Mouse (Mus musculus) cerebellum, adult 11 months (tissue): ENCODE results near the gene Sectm1a.
"Not testable (repeated sequence)": the region's sequence is repeated elsewhere in the genome, so short reads cannot be mapped to it uniquely, and the experiment has no call there.

Source experiments
- DNase-seq: peaks from one replicate; pipeline ENCODE4 v3.0.0; 2022

Sectm1a gene

DNA sequence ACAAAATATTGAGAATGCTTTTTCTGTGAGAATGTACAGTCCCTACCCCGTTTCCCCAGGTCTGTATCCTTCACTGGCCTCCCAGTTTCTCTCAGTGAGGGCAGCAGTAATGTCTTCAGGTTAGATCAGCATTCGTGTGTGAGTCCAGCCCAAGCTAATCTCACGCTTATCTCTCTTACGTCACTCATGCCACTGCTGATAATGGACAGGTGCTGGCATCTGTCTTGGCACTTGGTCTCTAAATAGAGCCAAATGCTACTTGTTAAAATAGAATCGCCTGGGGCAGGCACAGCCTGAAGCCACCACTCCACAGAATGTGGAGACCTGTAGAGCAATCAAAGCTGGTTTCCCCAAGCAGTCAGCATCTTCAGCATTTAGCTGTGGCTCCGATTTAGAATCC, 8.0 kb upstream of the Sectm1a start:
- DNase-seq = no peak

GRCm38 (mm10) chr11:121086296-121086695, 5.3 kb upstream of the Sectm1a start:
- DNase-seq = no peak

DNA sequence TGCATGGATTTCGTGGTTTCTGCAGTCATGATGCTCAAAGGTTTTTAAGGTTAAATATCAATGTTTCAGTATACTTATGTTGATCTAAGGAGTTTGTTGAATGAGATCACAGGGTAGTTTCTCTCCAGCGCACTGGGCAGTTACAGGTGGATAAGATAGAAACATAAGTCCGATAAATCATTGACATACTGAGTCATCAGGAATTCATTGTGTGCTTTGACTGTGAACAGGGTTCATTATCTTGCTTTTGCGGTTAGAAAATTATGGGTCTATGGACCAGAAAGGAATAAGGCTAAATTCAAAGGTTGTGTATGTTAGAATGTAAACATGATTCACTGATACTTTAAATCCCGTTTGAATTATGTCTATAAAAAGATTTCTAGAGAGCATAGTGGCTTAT, 4.2 kb upstream of the Sectm1a start:
- no peak for DNase-seq

DNA sequence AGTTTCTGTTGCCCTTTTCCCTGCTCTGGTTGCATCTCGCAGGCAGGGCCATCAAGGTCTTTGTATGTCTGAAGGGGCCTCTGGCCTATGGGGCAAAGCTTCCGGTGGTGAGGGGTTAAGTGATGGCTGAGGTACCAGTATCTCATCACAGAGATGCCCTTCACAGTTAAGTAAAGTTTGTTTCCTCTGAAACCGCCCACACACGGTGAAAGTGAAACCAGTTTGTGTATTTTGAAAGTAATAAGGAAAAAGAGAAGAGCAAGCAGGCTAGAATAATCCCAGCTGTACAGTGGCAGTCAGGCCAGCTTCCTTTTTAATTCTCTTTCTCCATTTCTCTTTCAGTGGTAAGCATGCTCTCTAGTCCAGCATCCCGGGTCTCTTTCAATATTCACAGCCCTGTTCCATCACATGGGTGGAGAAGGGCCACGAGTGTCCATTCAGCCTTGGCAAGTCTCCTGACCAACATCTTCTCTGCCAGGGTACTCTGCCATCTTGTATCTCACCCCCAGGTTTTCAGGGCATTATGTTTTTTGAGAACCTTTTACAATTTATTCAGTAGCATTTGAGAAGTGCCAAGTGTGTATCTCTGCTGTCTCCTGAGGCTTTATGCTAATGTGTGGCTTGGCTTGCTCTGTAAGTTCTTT, 2.0 kb upstream of the Sectm1a start:
- no peak for DNase-seq

DNA sequence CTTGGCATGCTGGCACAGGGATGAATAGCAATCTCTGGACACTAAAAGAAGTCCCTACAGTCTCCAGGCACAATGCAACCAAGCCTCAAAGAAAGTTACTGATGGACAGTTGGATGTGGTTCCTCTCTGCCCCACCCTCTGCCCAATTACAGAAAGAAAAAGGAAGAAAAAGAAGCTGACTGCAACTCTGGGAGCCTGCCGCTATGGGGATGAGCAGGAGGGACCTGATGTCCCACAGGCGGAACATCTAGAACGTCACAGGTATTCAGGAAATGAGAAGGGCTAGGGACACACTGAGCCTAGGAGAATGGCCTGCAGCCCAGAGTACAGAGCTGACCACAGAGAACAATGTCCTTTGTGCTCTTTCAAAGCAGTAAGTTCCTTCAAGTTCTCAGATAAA, 1.2 kb upstream of the Sectm1a start:
- no peak for DNase-seq

DNA sequence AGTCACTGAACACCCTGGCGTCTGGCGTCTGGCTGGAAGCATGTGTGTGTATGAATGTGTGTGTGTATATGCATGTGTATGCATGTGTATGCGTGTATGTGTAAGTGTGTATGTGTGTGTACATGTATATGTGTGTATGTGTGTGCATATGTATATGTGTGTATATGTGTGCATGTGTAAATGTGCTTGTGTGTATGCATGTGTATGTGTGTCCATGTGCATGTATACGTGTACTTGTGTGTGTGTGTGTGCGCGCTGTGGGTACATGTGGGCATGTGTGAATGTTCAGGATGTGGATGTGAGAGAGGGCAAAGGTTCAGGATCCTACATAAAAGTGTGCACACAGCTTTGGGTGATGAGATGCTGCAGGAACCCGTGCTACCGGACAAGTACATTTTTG, 690 bp downstream of the Sectm1a start:
- DNase-seq = no peak

DNA sequence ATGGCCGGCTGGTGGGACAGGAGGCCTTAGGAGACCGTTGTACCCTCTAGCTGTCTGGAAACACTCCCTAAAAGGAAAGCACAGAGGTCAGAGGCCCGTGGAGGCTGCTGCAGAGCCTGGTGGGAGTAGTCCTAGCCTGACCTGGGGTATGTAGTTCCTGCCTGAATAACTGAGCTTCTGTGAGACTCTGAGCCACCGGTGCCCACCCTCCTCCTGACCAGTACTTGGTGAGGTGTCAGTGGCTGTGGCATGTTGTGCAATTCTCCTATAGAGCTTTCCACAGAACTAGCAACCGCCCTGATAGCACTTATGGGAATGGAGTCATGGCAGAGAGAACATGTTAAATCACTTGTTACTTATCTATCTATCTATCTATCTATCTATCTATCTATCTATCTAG, 5.4 kb downstream of the Sectm1a start:
- DNase-seq = no peak

GRCm38 (mm10) chr11:121069662-121070061, 11.4 kb downstream of the Sectm1a start:
- not testable (repeated sequence) for DNase-seq

DNA sequence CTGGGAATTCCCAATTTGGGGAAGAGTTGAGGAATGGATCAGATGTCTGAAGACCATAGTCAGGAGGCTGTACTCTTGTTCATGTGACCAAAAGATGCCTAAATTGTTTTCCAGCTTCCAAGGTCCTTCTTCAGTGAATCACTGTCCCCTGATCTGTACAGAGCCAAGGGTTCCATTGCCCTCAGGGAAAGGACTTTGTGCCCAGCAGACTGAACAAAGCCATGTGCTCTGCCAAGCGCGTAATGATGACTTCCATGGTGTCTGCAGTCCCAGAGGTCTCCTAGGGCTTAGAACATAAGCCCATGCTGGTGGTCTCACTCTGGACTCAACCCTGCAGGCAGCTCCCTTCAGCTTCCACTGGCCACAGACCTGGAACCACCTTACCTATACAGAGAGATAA, 13.1 kb downstream of the Sectm1a start:
- DNase-seq = no peak

DNA sequence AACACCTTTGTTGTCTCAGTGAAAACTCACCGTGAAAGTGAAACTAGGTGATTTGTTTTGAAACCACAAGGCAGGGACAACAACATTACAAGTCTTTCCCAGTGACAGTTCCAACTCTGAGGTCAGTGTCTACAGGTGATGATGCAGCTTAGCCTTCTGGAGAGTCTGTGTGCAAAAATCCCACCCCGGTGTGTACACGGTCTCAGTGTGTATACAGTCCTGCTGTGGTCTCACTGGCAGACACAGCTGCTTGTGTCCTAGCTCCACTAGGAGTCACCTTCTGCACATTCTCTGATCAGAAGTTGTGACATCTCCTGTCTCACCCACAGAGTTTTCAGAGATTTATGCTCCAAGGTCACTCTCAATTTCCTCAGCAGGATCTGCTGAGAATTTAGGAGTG, 16.8 kb downstream of the Sectm1a start:
- no peak for DNase-seq

DNA sequence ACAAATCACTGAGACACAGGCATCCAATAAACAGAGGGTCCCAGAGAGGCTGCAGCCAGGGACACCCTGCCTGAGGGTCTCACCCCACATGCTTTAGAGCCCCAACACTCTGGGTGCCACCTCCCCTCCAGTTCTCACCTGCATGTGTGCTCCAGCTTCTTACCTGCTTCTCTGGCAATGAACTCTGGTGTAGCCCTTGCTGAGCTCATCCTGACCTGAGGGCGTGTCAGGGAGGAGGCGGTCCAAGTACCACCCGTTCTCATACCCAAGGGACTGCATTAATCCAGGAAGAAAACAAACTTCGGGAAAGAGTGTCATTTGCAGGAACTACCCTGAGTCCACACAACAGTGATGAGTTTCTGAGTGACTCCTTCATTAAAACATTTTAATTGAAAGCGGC, 17.6 kb downstream of the Sectm1a start, which contains the start of gene Sectm1b:
Gene Sectm1b, minus strand, starts transcription at position 191 of the 400 bp plus-strand sequence.
- no peak for DNase-seq

DNA sequence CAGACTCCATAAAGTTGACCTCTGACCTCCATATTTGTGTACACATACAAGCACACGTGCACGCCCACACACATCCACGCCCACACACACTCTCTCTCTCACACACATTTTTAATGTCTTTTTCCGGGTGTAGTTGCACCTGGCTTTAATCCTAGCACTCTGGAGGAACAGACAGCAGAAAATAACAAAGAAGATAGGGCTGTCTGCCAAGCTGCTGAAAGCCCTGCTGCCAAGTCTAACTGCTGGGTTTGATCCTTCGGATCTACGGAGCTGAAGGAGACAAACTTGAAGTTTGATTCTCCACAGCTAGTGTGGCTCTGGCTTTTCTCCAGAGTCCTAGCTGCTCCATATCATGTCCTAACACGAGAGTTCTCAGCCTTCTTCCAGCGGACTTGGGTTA, 19.4 kb downstream of the Sectm1a start:
- no peak for DNase-seq

DNA sequence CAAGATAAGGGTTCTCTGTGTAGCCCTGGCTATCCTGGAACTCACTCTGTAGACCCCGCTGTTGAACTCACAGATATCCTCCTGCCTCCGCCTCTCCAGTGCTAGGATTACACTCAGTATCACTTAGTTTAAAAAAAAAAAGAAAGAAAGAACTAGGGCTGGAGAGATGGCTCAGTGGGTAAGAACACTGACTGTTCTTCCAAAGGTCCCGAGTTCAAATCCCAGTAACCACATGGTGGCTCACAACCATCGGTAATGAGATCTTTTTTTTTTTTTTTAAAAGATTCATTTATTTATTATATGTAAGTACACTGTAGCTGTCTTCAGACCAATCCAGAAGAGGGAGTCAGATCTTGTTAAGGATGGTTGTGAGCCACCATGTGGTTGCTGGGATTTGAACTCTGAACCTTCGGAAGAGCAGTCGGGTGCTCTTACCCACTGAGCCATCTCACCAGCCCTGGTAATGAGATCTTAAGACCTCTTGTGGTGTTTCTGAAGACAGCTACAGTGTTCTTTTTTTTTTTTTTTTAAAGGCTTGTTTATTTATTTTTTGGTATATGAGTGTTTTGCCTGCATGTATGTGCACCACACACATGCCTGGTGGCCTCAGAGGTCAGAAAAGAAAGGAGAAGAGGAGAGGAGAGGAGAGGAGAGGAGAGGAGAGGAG, 20.5 kb downstream of the Sectm1a start:
- DNase-seq = not testable (repeated sequence)

GRCm38 (mm10) chr11:121059471-121059870, 21.5 kb downstream of the Sectm1a start:
- DNase-seq = no peak

DNA sequence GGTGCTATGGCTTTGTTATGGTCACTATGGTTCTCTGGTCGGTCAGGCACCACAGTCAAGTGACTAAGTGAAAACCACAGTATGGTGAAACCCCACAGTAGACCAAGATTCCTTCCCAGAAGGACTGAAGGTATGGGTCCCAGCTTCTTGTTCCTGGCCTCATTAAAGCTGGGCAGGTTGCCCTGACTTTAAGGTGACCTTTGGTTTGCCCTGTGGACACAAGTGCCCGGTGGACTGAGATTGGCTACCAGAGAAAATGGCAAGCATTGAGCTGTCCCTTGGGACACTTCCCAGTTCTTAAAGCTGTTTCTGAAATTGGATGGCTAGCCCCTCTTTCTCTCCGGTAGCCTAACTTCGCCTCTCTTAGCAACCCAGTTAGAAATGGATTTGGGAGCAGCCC, 22.1 kb downstream of the Sectm1a start:
- no peak for DNase-seq

DNA sequence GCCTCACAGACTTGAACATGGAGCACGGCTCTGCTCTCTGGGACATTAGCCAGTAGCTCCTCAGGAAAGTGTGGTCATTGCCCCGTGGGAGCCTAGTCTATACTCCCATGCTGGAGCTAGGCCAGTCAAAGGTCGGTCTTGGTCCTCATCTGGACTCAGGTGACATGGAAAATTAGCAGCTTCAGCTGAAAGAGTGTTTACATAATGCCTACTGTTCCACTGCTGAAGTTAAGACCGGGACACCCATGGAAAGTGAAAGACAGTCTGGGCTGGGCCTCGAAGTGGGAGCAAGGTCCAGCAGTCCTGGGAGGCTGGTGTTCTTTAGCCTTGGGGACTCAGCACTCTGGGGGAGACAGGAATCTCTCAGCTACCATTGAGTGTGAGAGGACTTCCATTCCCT, 22.9 kb downstream of the Sectm1a start:
- no peak for DNase-seq

- DNase-seq = no peak
These were observed 24.3 kb downstream of the Sectm1a start for GRCm38 (mm10) chr11:121056536-121057236.

GRCm38 (mm10) chr11:121053536-121053935, 27.5 kb downstream of the Sectm1a start:
- DNase-seq = peak; percentile 69

DNA sequence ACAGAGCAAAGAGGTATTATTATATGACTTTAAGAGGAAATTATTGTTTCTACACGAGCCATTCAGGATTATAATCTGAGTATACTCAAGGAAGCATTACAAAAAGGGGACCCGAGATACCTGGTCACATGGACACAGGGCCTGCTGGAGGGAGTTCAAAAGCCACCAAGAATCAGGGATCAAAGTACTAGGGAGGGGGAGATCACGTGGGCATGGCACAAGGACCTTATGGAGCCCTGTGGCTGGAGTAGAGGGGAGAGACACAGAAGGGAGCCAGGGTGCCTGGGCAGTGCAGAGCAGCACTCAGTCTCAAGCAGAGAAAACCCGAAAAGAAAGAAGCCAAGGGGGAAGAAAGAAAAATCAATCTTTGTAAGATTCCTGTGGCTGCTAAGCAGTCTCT, 28.6 kb downstream of the Sectm1a start:
- DNase-seq = no peak

GRCm38 (mm10) chr11:121051793-121052192, 29.2 kb downstream of the Sectm1a start:
- no peak for DNase-seq

DNA sequence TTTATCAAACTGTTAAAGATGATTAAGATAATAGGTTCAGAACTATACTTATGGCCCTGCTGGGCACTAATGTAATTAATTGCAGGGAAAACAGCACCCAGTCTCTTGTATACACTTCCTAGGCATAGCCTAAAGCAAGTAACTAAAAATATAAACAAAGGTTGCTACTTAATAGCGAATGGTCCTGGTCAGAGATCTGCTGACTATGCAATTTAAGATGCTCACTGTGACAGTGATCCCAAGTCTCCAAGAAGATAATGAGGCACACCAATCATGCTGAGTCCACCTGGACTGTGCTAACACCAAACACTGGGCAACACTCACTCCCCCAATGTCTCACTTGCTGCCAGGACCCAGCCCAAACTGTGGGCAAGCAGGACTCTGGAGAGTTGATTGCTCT, 31.2 kb downstream of the Sectm1a start:
- no peak for DNase-seq

DNA sequence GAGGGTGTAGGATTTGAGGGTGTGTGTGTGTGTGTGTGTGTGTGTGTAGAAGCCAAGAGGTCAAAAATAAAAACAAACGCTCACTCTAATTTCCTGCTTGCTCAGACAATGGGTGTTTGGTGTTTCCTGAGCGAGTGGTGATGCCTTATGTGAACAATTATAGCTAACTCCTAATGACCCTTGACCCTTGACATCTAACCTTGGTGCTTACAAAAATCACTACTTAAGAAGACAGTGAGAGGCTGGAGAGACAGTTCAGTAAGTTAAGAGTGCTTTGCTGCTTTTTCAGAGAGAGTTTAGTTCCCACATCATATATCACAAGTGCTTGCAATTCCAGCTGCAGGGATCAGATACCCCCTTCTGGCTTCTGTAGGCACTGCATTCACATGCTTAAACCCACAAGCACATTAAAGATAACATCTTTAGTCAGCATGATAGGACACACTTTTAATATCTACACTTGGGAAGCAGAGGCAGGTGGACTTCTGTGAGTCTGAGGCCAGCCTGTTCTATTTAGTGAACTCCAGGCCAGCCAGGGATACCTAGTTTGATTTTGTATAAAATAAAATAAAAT, 33.1 kb downstream of the Sectm1a start:
- DNase-seq = no peak

GRCm38 (mm10) chr11:121045286-121045685, 35.7 kb downstream of the Sectm1a start:
- no peak for DNase-seq

- DNase-seq = not testable (repeated sequence)
These were observed 38.0 kb downstream of the Sectm1a start for GRCm38 (mm10) chr11:121043025-121043424.
